Mouse (Mus musculus): ENCODE measurements around the gene Dnajc13.

The Dnajc13 gene

GRCm38 (mm10) chr9:104262823-104263352 is at the start of gene Dnajc13:
TSS of gene Dnajc13 (minus strand) at chr9:104262930.
- peak; percentile 52 for DNase-seq (ENCODE audit: extremely low read depth, low read depth, low spot score)

GRCm38 (mm10) chr9:104306734-104307133 is 44.0 kb upstream of the Dnajc13 start:
- DNase-seq (ENCODE audit: extremely low read depth, low read depth, low spot score) = no peak

- no peak for DNase-seq (ENCODE audit: extremely low read depth, low read depth, low spot score)
Measured at GRCm38 (mm10) chr9:104305333-104306111, 42.8 kb upstream of the Dnajc13 start.

- DNase-seq (ENCODE audit: extremely low read depth, low read depth, low spot score) = no peak
Measured at GRCm38 (mm10) chr9:104304800-104305199, 42.1 kb upstream of the Dnajc13 start.

- no peak for DNase-seq (ENCODE audit: extremely low read depth, low read depth, low spot score)
Measured at GRCm38 (mm10) chr9:104304376-104304775, 41.6 kb upstream of the Dnajc13 start.

GRCm38 (mm10) chr9:104300569-104300968 is 37.8 kb upstream of the Dnajc13 start:
- no peak for DNase-seq (ENCODE audit: extremely low read depth, low read depth, low spot score)

GRCm38 (mm10) chr9:104297041-104297440 is 34.3 kb upstream of the Dnajc13 start:
- DNase-seq (ENCODE audit: extremely low read depth, low read depth, low spot score) = no peak

- no peak for DNase-seq (ENCODE audit: extremely low read depth, low read depth, low spot score)
Measured at GRCm38 (mm10) chr9:104284934-104285333, 22.2 kb upstream of the Dnajc13 start.

- DNase-seq (ENCODE audit: extremely low read depth, low read depth, low spot score) = no peak
Measured at GRCm38 (mm10) chr9:104282536-104282935, 19.8 kb upstream of the Dnajc13 start.

GRCm38 (mm10) chr9:104281737-104282136 is 19.0 kb upstream of the Dnajc13 start:
- no peak for DNase-seq (ENCODE audit: extremely low read depth, low read depth, low spot score)

- no peak for DNase-seq (ENCODE audit: extremely low read depth, low read depth, low spot score)
Measured at GRCm38 (mm10) chr9:104280725-104281495, 18.2 kb upstream of the Dnajc13 start.

- DNase-seq (ENCODE audit: extremely low read depth, low read depth, low spot score) = no peak
Measured at GRCm38 (mm10) chr9:104277528-104278162, 14.9 kb upstream of the Dnajc13 start.

- no peak for DNase-seq (ENCODE audit: extremely low read depth, low read depth, low spot score)
Measured at GRCm38 (mm10) chr9:104275084-104275785, 12.5 kb upstream of the Dnajc13 start.

- DNase-seq (ENCODE audit: extremely low read depth, low read depth, low spot score) = no peak
Measured at GRCm38 (mm10) chr9:104272057-104272456, 9.3 kb upstream of the Dnajc13 start.

GRCm38 (mm10) chr9:104271642-104272041 is 8.9 kb upstream of the Dnajc13 start:
- DNase-seq (ENCODE audit: extremely low read depth, low read depth, low spot score) = no peak

- no peak for DNase-seq (ENCODE audit: extremely low read depth, low read depth, low spot score)
Measured at GRCm38 (mm10) chr9:104269944-104270343, 7.2 kb upstream of the Dnajc13 start.

- no peak for DNase-seq (ENCODE audit: extremely low read depth, low read depth, low spot score)
Measured at GRCm38 (mm10) chr9:104269349-104269871, 6.7 kb upstream of the Dnajc13 start.

- no peak for DNase-seq (ENCODE audit: extremely low read depth, low read depth, low spot score)
Measured at GRCm38 (mm10) chr9:104264567-104264966, 1.8 kb upstream of the Dnajc13 start.

GRCm38 (mm10) chr9:104262016-104262762 is 541 bp downstream of the Dnajc13 start:
- no peak for DNase-seq (ENCODE audit: extremely low read depth, low read depth, low spot score)

GRCm38 (mm10) chr9:104260306-104260705 is 2.4 kb downstream of the Dnajc13 start:
- DNase-seq (ENCODE audit: extremely low read depth, low read depth, low spot score) = no peak
